Mouse (Mus musculus) layer of hippocampus, postnatal 25 days (tissue): ENCODE data around the gene Tfrc. TPM values are rescaled to one million over a fixed set of nuclear protein-coding genes. Genes with fewer than 3 reads are reported as not detected.
"Not testable (repeated sequence)": the region's sequence is repeated elsewhere in the genome, so short reads cannot be mapped to it uniquely, and the experiment has no call there.

Experiments used
- DNase-seq, 2 experiments: peaks; one replicate each; pipeline ENCODE4 v3.0.0; 2022; ENCODE audit warnings: mixed read lengths in 2 of 2, low spot score in 1 of 2; ENCODE audit errors: extremely low spot score in 1 of 2
- total RNA-seq, 2 experiments: library from RNA; stranded (reverse); gene quantifications; 2 replicates each; pipeline ENCODE4 v1.2.3; 2021

The Tfrc gene
- total RNA-seq, 2 experiments from 2014 or later = 59.3 to 67.3 TPM

DNA sequence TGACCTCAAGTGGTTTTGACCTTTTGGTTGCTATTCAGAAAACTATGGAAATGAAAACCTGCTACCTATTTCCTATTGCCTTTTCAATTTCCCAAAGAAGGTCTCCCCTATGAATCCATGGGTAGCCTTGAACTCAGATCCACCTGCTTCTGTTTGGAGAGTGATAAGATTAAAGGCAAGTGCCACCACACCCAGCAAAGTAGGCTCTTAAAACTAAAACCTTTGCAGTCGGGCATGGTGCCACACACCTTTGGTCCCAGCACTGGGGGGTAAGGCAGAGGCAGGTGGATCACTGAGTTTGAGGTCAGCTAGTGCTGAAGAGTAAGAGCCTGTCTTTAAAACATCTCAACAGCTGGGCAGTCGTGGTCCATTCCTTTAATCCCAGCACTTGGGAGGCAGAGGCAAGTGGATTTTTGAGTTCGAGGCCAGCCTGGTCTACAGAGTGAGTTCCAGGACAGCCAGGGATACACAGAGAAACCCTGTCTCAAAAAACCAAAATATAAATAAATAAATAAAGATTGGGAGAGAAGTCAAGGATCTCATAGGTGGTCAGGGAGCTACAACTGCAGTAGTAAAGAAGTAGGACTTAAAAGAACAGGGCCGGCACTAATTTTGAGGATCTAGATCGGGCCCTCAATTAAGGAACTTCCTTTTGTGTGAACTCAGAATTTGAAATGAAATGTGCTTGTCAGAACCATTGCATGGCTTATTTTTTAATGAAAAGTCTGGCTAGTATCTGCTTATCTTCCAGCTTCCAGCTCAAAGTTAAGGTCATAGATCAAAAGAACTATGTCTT lies 1.9 kb downstream of the Tfrc start:
- no peak for DNase-seq

- DNase-seq = no peak
Measured at GRCm38 (mm10) chr16:32612052-32612451, 3.3 kb downstream of the Tfrc start.

DNA sequence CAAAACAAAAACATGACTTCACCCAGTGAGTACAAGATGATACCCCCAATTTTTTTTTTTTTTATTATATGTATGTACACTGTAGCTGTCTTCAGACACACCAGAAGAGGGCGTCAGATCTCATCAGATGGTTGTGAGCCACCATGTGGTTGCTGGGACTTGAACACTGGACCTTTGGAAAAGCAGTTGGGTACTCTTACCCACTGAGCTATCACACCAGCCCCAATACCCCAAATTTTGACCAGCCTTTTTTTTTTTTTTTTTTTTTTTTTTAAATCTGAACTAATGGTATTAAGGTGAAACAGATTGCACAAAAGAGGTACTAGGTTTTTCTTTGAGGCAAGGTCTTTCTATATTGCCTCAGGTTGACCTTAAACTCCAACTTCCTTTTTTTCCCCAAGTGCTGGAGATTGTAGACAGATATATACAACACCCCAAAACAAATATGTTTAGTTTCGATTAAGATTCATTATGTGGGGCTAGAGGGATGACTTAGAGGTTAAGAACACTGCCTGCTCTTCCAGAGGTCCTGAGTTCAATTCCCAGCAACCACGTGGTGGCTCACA lies 4.6 kb downstream of the Tfrc start:
- DNase-seq = no peak

DNA sequence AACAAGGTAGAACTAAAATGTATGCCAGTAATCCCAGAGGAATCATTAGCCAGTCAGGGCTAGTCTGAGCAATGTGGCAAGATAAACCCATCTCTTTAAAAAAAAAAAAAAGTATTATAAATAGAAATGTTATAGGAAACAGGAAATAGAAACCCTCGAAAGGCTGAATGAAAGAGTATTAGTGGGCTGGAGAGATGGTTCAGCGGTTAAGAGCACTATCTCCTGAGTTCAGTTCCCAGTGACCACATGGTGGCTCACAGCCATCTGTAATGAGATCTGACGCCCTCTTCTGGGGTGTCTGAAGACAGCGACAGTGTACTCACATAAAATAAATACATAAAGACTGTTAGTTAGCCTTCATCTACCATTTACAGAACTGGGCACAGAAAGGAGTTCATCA lies 5.3 kb downstream of the Tfrc start:
- no peak for DNase-seq

DNA sequence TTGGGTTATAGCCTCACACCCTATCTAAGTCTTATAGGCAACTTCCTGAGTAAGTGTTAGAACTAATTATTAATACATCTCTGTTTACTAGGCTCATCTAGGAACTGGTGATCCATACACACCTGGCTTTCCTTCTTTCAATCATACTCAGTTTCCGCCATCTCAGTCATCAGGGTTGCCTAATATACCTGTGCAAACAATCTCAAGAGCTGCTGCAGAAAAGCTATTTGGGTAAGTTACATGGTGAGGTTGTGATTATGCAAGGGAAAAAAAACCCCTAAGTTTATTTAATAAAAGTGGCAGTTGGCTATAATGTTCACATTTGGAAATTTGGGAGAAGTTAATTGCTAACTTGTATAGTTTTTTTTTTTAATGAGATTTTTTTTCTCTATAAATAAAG lies 10.2 kb downstream of the Tfrc start:
- DNase-seq = no peak

GRCm38 (mm10) chr16:32628140-32628539 lies 19.4 kb downstream of the Tfrc start:
- DNase-seq = no peak

- no peak for DNase-seq
Measured at GRCm38 (mm10) chr16:32632328-32632824, 23.7 kb downstream of the Tfrc start.

- no peak for DNase-seq
Measured at GRCm38 (mm10) chr16:32633486-32634012, 24.8 kb downstream of the Tfrc start.

- no peak for DNase-seq
Measured at GRCm38 (mm10) chr16:32634183-32634582, 25.5 kb downstream of the Tfrc start.

DNA sequence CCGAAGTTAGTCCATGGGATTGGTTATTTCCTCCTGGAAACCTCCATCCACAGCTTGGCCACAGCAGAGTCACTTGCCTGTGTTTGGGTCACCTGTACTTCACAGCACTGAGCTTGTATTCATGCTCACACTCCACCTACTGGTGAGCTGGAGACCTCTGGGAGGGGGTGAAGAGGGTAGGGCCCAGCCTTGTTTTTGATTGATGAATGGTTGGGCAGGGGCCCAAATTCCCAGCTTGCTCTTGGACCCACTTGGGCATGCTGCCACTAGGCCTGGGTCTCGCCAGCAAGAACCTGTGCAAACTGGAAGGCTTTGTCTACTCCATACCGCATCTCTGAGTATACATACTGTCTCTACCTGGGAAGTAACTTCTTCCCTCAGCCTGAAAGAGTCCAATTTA lies 26.6 kb downstream of the Tfrc start:
- no peak for DNase-seq

DNA sequence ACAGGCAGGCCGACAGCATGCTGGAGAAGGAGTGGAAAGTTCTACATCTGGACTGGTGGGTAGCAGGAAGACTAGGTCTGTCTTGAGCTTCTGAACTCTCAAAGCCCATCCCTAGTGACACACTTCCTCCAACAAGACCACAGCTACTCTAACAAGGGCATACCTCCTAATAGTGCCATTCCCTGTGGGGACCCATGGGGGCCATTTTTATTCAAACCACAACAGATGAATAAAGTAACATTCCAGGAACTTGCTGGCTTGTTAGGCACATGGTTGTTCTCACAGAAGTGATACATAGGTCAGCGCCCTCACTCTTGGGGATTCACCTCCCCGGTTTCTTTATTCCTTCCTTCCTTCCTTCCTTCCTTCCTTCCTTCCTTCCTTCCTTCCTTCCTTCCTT lies 27.6 kb downstream of the Tfrc start:
- DNase-seq = no peak

DNA sequence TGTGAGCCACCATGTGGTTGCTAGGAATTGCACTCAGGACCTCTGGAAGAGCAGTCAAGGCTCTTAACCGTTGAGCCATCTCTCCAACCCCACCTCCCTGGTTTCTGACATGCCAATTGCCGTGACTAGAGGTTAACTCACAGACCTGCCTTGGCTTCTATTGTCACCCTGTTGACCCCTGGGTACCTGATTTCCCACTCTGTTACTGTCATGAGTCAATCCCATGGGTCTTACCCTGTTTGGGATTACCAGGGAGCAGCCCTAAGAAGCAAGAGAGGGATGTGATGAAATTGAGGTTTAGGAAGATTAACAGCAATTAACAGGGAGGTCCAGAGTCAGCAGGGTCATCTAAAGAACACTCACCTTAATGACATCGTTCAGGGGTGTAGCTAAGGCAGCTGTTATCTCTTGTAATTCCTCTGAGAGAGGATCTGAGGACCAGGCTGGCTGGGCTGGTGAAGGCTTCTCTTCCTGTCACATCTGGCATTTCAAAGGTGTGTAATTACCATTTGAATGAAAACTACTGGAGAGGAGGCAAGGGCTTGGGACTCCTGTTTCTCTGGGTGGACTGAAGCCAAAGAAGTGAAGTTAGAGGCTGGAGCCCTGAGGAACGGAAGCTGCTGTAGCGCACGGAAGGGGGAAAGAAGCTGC lies 28.3 kb downstream of the Tfrc start:
- no peak for DNase-seq

GRCm38 (mm10) chr16:32638476-32638875 lies 29.8 kb downstream of the Tfrc start:
- DNase-seq = peak; percentile 74 to 92

GRCm38 (mm10) chr16:32640096-32640495 lies 31.4 kb downstream of the Tfrc start:
- no peak for DNase-seq

- DNase-seq = not testable (repeated sequence)
Measured at GRCm38 (mm10) chr16:32640683-32641082, 32.0 kb downstream of the Tfrc start.

GRCm38 (mm10) chr16:32641440-32642219 lies 32.9 kb downstream of the Tfrc start:
- DNase-seq = no peak

DNA sequence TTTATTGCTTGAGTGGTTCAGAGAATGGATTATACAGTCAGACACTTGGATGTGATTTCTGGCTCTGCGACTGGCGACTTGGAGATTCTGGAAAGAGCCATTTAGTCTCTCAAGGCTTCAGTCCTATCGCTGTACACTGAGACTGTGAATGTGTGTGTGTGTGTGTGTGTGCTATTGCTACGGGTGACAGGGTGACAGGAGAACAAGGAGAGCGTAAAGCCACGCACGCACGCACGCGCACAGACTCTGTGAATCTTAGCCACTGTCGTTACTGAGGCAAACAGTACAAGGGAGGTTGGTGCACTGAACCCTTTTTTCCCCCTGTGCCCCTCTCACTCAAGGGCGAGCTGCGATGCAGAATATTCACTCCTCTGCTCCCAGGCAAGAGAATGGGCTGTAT lies 33.6 kb downstream of the Tfrc start:
- no peak for DNase-seq

DNA sequence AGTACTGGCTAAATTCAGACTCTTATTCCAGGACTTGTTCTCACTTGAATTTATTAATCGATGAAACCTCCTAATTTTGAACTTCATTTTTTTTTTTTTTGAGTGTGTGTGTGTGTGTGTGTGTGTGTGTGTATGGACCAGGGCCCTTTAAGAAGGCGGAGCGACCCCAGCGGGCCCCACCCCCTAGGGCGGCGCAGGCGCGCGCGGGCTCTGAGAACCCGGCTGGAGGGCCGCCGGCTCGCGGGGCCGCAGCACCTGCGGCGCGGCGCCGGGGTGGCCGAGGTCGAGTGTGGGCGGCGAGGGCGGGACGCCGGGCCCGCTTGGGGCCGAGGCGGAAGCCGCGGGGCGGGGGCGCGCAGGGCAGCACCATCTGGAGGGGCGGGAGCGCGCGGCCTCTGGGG lies 34.9 kb downstream of the Tfrc start, which contains the start of gene Tnk2:
Gene Tnk2, plus strand, starts transcription at position 214 of the 401 bp plus-strand sequence.
- peak; percentile 66 to 78 for DNase-seq

DNA sequence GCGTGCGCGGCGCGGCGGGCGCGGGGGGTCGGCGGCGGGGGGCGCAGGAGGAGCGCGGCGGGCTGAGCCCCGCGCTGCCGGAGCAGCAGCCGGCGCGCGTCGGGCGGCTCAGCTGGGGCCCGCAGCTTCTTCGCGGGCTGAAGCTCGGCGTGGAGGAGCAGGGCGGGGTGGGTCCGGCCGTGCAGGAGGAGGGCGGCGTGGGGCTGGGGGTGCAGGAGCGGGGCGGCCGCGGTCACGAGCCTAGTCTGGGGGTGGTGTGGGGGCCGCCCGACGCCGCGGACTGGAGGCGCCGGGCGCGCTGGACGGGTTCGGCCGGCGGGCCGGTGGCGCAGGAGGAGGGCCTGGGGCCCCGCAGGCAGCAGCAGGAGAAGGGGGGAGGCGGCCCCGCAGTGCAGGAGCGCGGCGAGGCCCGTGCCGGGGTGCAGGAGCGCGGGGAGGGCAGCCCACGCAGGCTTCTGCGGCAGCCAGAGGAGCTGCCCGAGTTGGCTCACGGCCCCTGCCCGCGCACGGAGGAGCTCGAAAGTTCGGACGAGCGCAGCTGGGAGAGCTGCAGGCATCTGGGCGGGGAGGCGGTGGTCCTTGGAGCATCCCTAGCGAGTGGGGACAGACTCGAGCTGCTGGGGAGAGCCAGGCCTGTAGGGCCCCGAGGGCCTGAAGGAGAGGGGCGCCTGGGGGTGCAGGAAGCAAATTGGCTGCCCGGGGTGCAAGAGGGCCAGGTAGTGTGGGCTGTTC lies 35.5 kb downstream of the Tfrc start:
- DNase-seq = peak; percentile 40 to 59

DNA sequence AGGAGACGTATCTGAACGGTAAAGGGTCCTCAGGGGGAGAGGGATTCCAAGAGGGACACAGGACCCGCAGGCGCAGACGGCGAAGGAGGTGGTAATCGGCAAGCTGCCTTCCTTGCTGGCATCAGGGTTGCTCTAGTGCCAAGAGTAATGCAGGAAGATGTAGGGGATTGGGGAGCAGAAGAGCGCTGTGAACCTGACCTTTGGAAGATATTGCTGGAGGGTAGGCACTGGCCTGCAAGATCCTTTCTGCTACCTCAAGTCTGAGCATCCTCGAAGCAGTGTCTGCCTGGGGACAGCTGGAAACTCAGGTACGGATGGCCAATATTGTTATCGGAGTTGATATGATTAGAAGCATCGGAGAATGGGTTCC lies 36.1 kb downstream of the Tfrc start:
- DNase-seq = no peak
